Mouse (Mus musculus): Measurements from ENCODE around the gene Mllt1.

- TF ChIP-seq CTCF (IDR thresholded peaks at IDR 0.05 in 2 of 3, conservative IDR thresholded peaks at IDR 0.05 in 1 of 3; ENCODE audit: control insufficient read depth in 1 of 3, insufficient read depth in 1 of 3, low read depth in 2 of 3, low read length in 3 of 3, poor library complexity in 1 of 3, severe bottlenecking in 1 of 3) (no peak), EP300 (IDR thresholded peaks at IDR 0.05; ENCODE audit: low read depth in 1 of 2, low read length in 2 of 2) (no peak), ZC3H11A (IDR thresholded peaks at IDR 0.05; ENCODE audit: low read depth, low read length) (no peak), POLR2A (IDR thresholded peaks at IDR 0.05; ENCODE audit: control insufficient read depth in 1 of 2, insufficient read depth in 1 of 2, low read depth in 1 of 2, low read length in 2 of 2, poor library complexity in 1 of 2) (no peak), CHD1 (IDR thresholded peaks at IDR 0.05; ENCODE audit: low read depth, low read length) (no peak), E2F4 (IDR thresholded peaks at IDR 0.05; ENCODE audit: borderline replicate concordance, low read depth, low read length) (no peak), HCFC1 (IDR thresholded peaks at IDR 0.05; ENCODE audit: low read depth, low read length) (no peak), TBP (IDR thresholded peaks at IDR 0.05; ENCODE audit: low read depth, low read length) (no peak), MEF2A (IDR thresholded peaks at IDR 0.05; ENCODE audit: extremely low read depth, insufficient replicate concordance, low read depth, low read length, poor library complexity, severe bottlenecking) (no peak), KAT2A (conservative IDR thresholded peaks at IDR 0.05; ENCODE audit: low read depth, low read length) (no peak), RCOR1 (IDR thresholded peaks at IDR 0.05; ENCODE audit: low read depth, low read length) (no peak)
These were observed 1.8 kb downstream of the Mllt1 start for GRCm38 (mm10) chr17:56933395-56933794.
